Mouse (Mus musculus) forebrain, embryonic 13.5 days (tissue): ENCODE data around the gene Sall2. TPM values are rescaled to one million over a fixed set of nuclear protein-coding genes. Genes with fewer than 3 reads are reported as not detected.

Experiments used
- ATAC-seq: fragments of 200-750 bp; cut with Nextera tagmentation; 2 replicates; pipeline ENCODE4 v1.8.0; 2017
- H3K27ac ChIP-seq: fragments of 300-500 bp; sonication (generic); 2 replicates; pipeline ENCODE4 v1.5.1; 2015; ENCODE audit warnings: inconsistent platforms, mild to moderate bottlenecking, moderate library complexity
- H3K27me3 ChIP-seq: fragments of 300-500 bp; sonication (generic); 2 replicates; pipeline ENCODE4 v1.6.1; 2015; ENCODE audit warnings: mild to moderate bottlenecking, inconsistent platforms
- H3K36me3 ChIP-seq: fragments of 300-500 bp; sonication (generic); 2 replicates; pipeline ENCODE4 v1.6.1; 2015; ENCODE audit warnings: mild to moderate bottlenecking, inconsistent platforms; ENCODE audit not compliant: poor library complexity, severe bottlenecking
- H3K4me1 ChIP-seq: fragments of 300-500 bp; sonication (generic); 2 replicates; pipeline ENCODE4 v1.6.1; 2015; ENCODE audit warnings: inconsistent platforms
- H3K4me2 ChIP-seq: fragments of 300-500 bp; sonication (generic); 2 replicates; pipeline ENCODE4 v1.6.1; 2015; ENCODE audit warnings: inconsistent platforms, mild to moderate bottlenecking, moderate library complexity
- H3K4me3 ChIP-seq: fragments of 300-500 bp; sonication (generic); 2 replicates; pipeline ENCODE4 v1.5.1; 2015; ENCODE audit warnings: mild to moderate bottlenecking, inconsistent platforms
- H3K9ac ChIP-seq: fragments of 300-500 bp; sonication (generic); 2 replicates; pipeline ENCODE4 v1.6.1; 2015; ENCODE audit warnings: mild to moderate bottlenecking, inconsistent platforms
- H3K9me3 ChIP-seq: fragments of 300-500 bp; sonication (generic); replicated peaks from 2 replicates; pipeline ENCODE4 v1.6.1; 2016; ENCODE audit warnings: inconsistent platforms
- WGBS: fragments of 180-500 bp; shearing (Covaris S2); methylation state at CpG from one replicate; pipeline ENCODE4 v1.1.7; 2015; 5-methylcytosine and 5-hydroxymethylcytosine counted together
- polyA plus RNA-seq: library from polyadenylated mRNA; unstranded; fragments of >200 nt; fragmentation: Nextera tagmentation; extraction: Ambion mirVana; gene quantifications from 2 replicates; pipeline ENCODE4 v1.2.1, GENCODE M21; 2015

The Sall2 gene
- polyA plus RNA-seq, 1 experiment from 2014 or later, result 38.2 TPM

- Histone ChIP-seq H3K4me3 (no peak overlapping the region), H3K27me3 (no peaks in the 10 kb centered on the region), H3K4me2 (no peak overlapping the region), H3K9ac (no peak overlapping the region), H3K9me3 (no peaks in the 10 kb centered on the region), H3K27ac (no peak overlapping the region), H3K4me1 (peaks cover 8% of the 10 kb centered on the region), H3K36me3 (peaks cover 36% of the 10 kb centered on the region)
- ATAC-seq, result no peak
- 96% methylated on average over 5 of the region's 5 CpGs for WGBS
These were observed 44.9 kb downstream of the Sall2 start for GRCm38 (mm10) chr14:52283629-52284028.

GRCm38 (mm10) chr14:52279747-52280120, 48.8 kb downstream of the Sall2 start:
- Histone ChIP-seq H3K9me3 (no peaks in the 10 kb centered on the region), H3K27me3 (no peaks in the 10 kb centered on the region), H3K9ac (peak overlapping the region; percentile 92), H3K4me1 (peaks cover 14% of the 10 kb centered on the region), H3K4me2 (peak overlapping the region; percentile 77), H3K4me3 (peak overlapping the region; percentile 92), H3K27ac (peak overlapping the region; percentile 80), H3K36me3 (peaks cover 9% of the 10 kb centered on the region)
- peak; percentile 44; the same call in 1 of the 2 replicates for ATAC-seq
- 1% methylated on average over 20 of the region's 21 CpGs for WGBS

- WGBS, result under 1% methylated on average over 55 of the region's 66 CpGs
These were observed 49.4 kb downstream of the Sall2 start, which contains the start of the genes Tox4 and Rab2b for GRCm38 (mm10) chr14:52278932-52279746. Tox4 (plus strand) TSS chr14:52279146. Rab2b (minus strand) TSS chr14:52279545.

GRCm38 (mm10) chr14:52277210-52277609, 51.4 kb downstream of the Sall2 start:
- peaks cover 14% of the 10 kb centered on the region for H3K4me1 ChIP-seq
- H3K9ac ChIP-seq, result no peak overlapping the region
- no peaks in the 10 kb centered on the region for H3K27me3 ChIP-seq
- H3K9me3 ChIP-seq, result no peaks in the 10 kb centered on the region
- peaks cover 28% of the 10 kb centered on the region for H3K36me3 ChIP-seq
- WGBS, result 95% methylated on average over 4 of the region's 4 CpGs
- ATAC-seq, result no peak
- no peak overlapping the region for H3K27ac ChIP-seq
- no peak overlapping the region for H3K4me3 ChIP-seq
- no peak overlapping the region for H3K4me2 ChIP-seq

More at GRCm38 (mm10) chr14:52278932-52279746, 49.4 kb downstream of the Sall2 start, which contains the start of the genes Tox4 and Rab2b:
- H3K9ac ChIP-seq, result peak within 1 kb of the TSS; percentile 92
- H3K27ac ChIP-seq, result peak within 1 kb of the TSS; percentile 80
- H3K4me2 ChIP-seq, result peak within 1 kb of the TSS; percentile 77
- H3K4me3 ChIP-seq, result peak within 1 kb of the TSS; percentile 92
- peaks cover 14% of the 10 kb centered on the region for H3K4me1 ChIP-seq
- peak; percentile 98 for ATAC-seq
- no peaks in the 10 kb centered on the region for H3K9me3 ChIP-seq
- H3K36me3 ChIP-seq, result peaks cover 15% of the 10 kb centered on the region
- no peaks in the 10 kb centered on the region for H3K27me3 ChIP-seq

GRCm38 (mm10) chr14:52272781-52273180, 55.8 kb downstream of the Sall2 start:
- H3K4me2 ChIP-seq, result no peak overlapping the region
- H3K27ac ChIP-seq, result no peak overlapping the region
- no peak overlapping the region for H3K4me3 ChIP-seq
- WGBS, result 68% methylated on average over 3 of the region's 3 CpGs
- H3K36me3 ChIP-seq, result peaks cover 46% of the 10 kb centered on the region
- H3K9ac ChIP-seq, result no peak overlapping the region
- no peaks in the 10 kb centered on the region for H3K27me3 ChIP-seq
- H3K9me3 ChIP-seq, result no peaks in the 10 kb centered on the region
- ATAC-seq, result no peak
- no peaks in the 10 kb centered on the region for H3K4me1 ChIP-seq

Other genes with a start within 250 kb of the Sall2 start
- gene Hnrnpc, start 224.7 kb downstream of the Sall2 start, polyA plus RNA-seq, result 830 and 894 TPM in 2 replicates
- gene Rpgrip1, start 218.1 kb downstream of the Sall2 start, polyA plus RNA-seq, result 82.5 and 91.0 TPM in 2 replicates
- gene Supt16, start 131.3 kb downstream of the Sall2 start, polyA plus RNA-seq, result 83.8 and 86.1 TPM in 2 replicates
- 44.5 and 48.6 TPM in 2 replicates for gene Chd8, start 71.0 kb downstream of the Sall2 start, polyA plus RNA-seq
- gene Tox4, start 49.6 kb downstream of the Sall2 start, polyA plus RNA-seq, result 53.2 and 58.2 TPM in 2 replicates
- gene Rab2b, start 49.2 kb downstream of the Sall2 start, polyA plus RNA-seq, result 33.7 and 37.6 TPM in 2 replicates
- 55.3 and 55.6 TPM in 2 replicates for gene Mettl3, start 23.6 kb downstream of the Sall2 start, polyA plus RNA-seq
- gene Olfr1513, start 27.6 kb upstream of the Sall2 start, polyA plus RNA-seq, result not detected in 2 replicates
- gene Olfr1512, start 50.4 kb upstream of the Sall2 start, polyA plus RNA-seq, result not detected in 2 replicates
- not detected in 2 replicates for gene Olfr1511, start 68.6 kb upstream of the Sall2 start, polyA plus RNA-seq
- gene Olfr1510, start 85.6 kb upstream of the Sall2 start, polyA plus RNA-seq, result not detected in 2 replicates
- gene Olfr1509, start 114.2 kb upstream of the Sall2 start, polyA plus RNA-seq, result not detected in 2 replicates
- not detected in 2 replicates for gene Olfr1508, start 138.7 kb upstream of the Sall2 start, polyA plus RNA-seq
- gene Olfr1507, start 167.0 kb upstream of the Sall2 start, polyA plus RNA-seq, result not detected in 2 replicates